Mouse (Mus musculus): ENCODE results near the gene Acbd6.

GRCm38 (mm10) chr1:155587961-155588360, 30.0 kb downstream of the Acbd6 start:
- no peak for TF ChIP-seq POLR2A (IDR thresholded peaks at IDR 0.05; ENCODE audit: insufficient read depth, low read depth, low read length)
- no peak for TF ChIP-seq CTCF (IDR thresholded peaks at IDR 0.05; ENCODE audit: insufficient read depth, low read depth, low read length)
